ENCODE assay signal across 8 mouse cellular contexts in the genomic region with DNA sequence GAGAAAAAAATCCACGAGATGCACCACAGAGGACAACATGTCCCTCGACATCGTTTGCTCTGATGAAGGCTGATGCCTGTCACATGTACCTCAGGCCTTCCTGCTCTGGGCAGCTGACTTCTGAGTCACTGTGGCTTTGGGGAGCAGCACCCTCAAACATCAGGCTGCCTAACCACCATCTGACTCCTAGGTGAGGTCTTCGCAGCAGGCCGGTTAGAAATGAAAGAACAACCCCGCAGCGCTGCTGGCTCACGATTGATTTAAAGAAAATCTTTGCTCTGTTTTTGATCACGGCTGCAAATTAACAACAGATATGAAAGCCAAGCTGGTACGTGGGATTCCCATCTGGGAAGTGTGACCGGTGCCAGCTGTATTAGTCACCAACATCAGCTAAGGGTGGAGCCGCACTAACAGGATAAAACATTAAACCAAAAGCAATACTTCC. TPM values are rescaled to one million over a fixed set of nuclear protein-coding genes. Genes with fewer than 3 reads are reported as not detected.
A peak's percentile ranks its signal among the peaks of the same experiment; 100 is the strongest.
DNase-seq lines count a peak whose midpoint lies in the region; ATAC-seq and TF ChIP-seq lines count a peak whose summit lies in the region.

No protein-coding gene starts in this region.

- peak; percentile 81 for DNase-seq in 3134 (ENCODE audit: extremely low read depth, insufficient read length, low spot score)
- DNase-seq in ES-E14 (ENCODE audit: low read depth, low spot score): no peak
- DNase-seq in layer of hippocampus, adult 11-12 months (ENCODE audit: low spot score): peak; percentile 73
- no peak for DNase-seq in kidney, postnatal 36 days
- no peak for DNase-seq in retina, postnatal 1 day

- no peaks in the 10 kb centered on the region for H3K9me3 ChIP-seq in ES-E14 (ENCODE audit: control insufficient read depth, insufficient read depth, low read depth, low read length)
- H3K9me3 ChIP-seq in hindbrain, embryonic 16.5 days (ENCODE audit: control insufficient read depth, low read length): no peaks in the 10 kb centered on the region

- in situ Hi-C loops in ES-E14 (cut with MboI; ENCODE audit: low sequenced_read_pairs in 2 of 2, unreplicated experiment in 2 of 2): no loop called here

- no peaks in the 10 kb centered on the region for H3K27me3 ChIP-seq in hindbrain, embryonic 16.5 days (replicated peaks; ENCODE audit: control insufficient read depth, insufficient read depth, low read length)

- ATAC-seq in frontal cortex, adult (ENCODE audit: low TSS enrichment): peak; percentile 84
- ATAC-seq in monocyte, adult 5-6 weeks (replicated peaks; ENCODE audit: insufficient number of reproducible peaks, low FRiP score, low TSS enrichment, poor library complexity, severe bottlenecking): peak; percentile 85
- ATAC-seq in hindbrain, embryonic 16.5 days: no peak

- no peak overlapping the region for H3K27ac ChIP-seq in ES-E14 (ENCODE audit: insufficient read depth, low read depth, low read length, poor library complexity, severe bottlenecking)
- H3K27ac ChIP-seq in hindbrain, embryonic 16.5 days (ENCODE audit: low read depth, low read length): no peak overlapping the region

- H3K9ac ChIP-seq in ES-E14 (ENCODE audit: insufficient read depth, low read depth, low read length, poor library complexity, severe bottlenecking): 0 out of 2 replicates have a peak overlapping the region, but pooled peaks have one; percentile 32
- H3K9ac ChIP-seq in hindbrain, embryonic 16.5 days (ENCODE audit: low read depth, low read length): no peak overlapping the region

- H3K4me2 ChIP-seq in hindbrain, embryonic 16.5 days (ENCODE audit: low read length): no peak overlapping the region

- peaks cover 3% of the 10 kb centered on the region in 2 experiments; a peak in 2 of 4 replicates for H3K4me1 ChIP-seq in ES-E14 (ENCODE audit: control insufficient read depth in 2 of 2, insufficient read depth in 2 of 2, low read length in 2 of 2, poor library complexity in 1 of 2)
- H3K4me1 ChIP-seq in hindbrain, embryonic 16.5 days (ENCODE audit: control insufficient read depth, insufficient read depth, low read depth, low read length): no peaks in the 10 kb centered on the region

- H3K4me3 ChIP-seq in ES-E14 (ENCODE audit: insufficient read depth in 1 of 2, low read depth in 1 of 2, low read length in 2 of 2, poor library complexity in 1 of 2, severe bottlenecking in 1 of 2): no peak overlapping the region
- H3K4me3 ChIP-seq in hindbrain, embryonic 16.5 days (ENCODE audit: low read length): no peak overlapping the region

- WGBS in hindbrain, embryonic 16.5 days: 89% methylated on average over 12 of the region's 12 CpGs

- no peaks in the 10 kb centered on the region for H3K36me3 ChIP-seq in ES-E14 (ENCODE audit: control insufficient read depth, insufficient read depth, low read length, poor library complexity, severe bottlenecking)
- no peaks in the 10 kb centered on the region for H3K36me3 ChIP-seq in hindbrain, embryonic 16.5 days (ENCODE audit: control insufficient read depth, insufficient read depth, low read length)

TF ChIP-seq in ES-E14, 5 proteins besides CTCF, POLR2A, EP300 and RAD21:
- no peak for TF ChIP-seq CHD2 (IDR thresholded peaks at IDR 0.05; ENCODE audit: low read depth, low read length)
- no peak for TF ChIP-seq ZC3H11A (IDR thresholded peaks at IDR 0.05; ENCODE audit: borderline replicate concordance, low read depth, low read length)
- TF ChIP-seq MAFK (IDR thresholded peaks at IDR 0.05; ENCODE audit: insufficient read depth, low read depth, low read length): no peak
- no peak for TF ChIP-seq HCFC1 (IDR thresholded peaks at IDR 0.05; ENCODE audit: borderline replicate concordance, insufficient read depth, low read length)
- no peak for TF ChIP-seq ZNF384 (IDR thresholded peaks at IDR 0.05; ENCODE audit: low read depth, low read length)
TF ChIP-seq in ES-E14: peak in this region for 0.

RNA-seq across cellular contexts. Expression of gene Dennd4c, which starts 35.6 kb away (rescaled TPM):
- total RNA-seq in ES-E14 (2012; rRNA removed): 13.0 and 14.0 TPM in 2 replicates
- 26.9 to 42.6 TPM (median 30.7 TPM) in 3 replicates for total RNA-seq in monocyte, adult 5-6 weeks (2017)
- polyA plus RNA-seq in hindbrain, embryonic 16.5 days (2015; fragmentation: Nextera tagmentation; extraction: Ambion mirVana): 3.0 and 3.2 TPM in 2 replicates

RNA-seq across cellular contexts. Expression of gene Plin2, which starts 42.9 kb away (rescaled TPM):
- total RNA-seq in ES-E14 (2012; rRNA removed): 51.9 and 106 TPM in 2 replicates
- 312 to 507 TPM (median 480 TPM) in 3 replicates for total RNA-seq in monocyte, adult 5-6 weeks (2017)
- polyA plus RNA-seq in hindbrain, embryonic 16.5 days (2015; fragmentation: Nextera tagmentation; extraction: Ambion mirVana): 49.5 and 53.8 TPM in 2 replicates

Comparison
In these comparisons a context has a peak if more than half of its experiments do, and no peak if none do; other contexts are left out.
1. DNase-seq: peak in 3134 (single experiment) and layer of hippocampus, adult 11-12 months (single experiment); none in ES-E14 (single experiment), kidney, postnatal 36 days (0 of 2) and retina, postnatal 1 day (single experiment).